Mouse (Mus musculus): Measurements from ENCODE around the gene Fsd2. TPM values are rescaled to one million over a fixed set of nuclear protein-coding genes. Genes with fewer than 3 reads are reported as not detected.
A peak's percentile ranks its signal among the peaks of the same experiment; 100 is the strongest.

The Fsd2 gene
- polyA plus RNA-seq, 1 experiment from 2014 or later: 70.2 TPM

GRCm38 (mm10) chr7:81593387-81593786 lies 26.6 kb upstream of the Fsd2 start:
- 91% methylated on average over 8 of the region's 8 CpGs for WGBS
- H3K36me3 ChIP-seq: peaks cover 80% of the 10 kb centered on the region
- ATAC-seq (replicated peaks; ENCODE audit: insufficient number of reproducible peaks, insufficient read depth, low FRiP score, low read depth): no peak

GRCm38 (mm10) chr7:81592686-81593085 lies 25.9 kb upstream of the Fsd2 start:
- 79% methylated on average over 9 of the region's 9 CpGs for WGBS
- peaks cover 80% of the 10 kb centered on the region for H3K36me3 ChIP-seq

More at GRCm38 (mm10) chr7:81593387-81593786, 26.6 kb upstream of the Fsd2 start:
- Histone ChIP-seq H3K27ac (no peak overlapping the region), H3K27me3 (no peaks in the 10 kb centered on the region), H3K9ac (no peak overlapping the region), H3K4me1 (replicated peaks) (peaks cover 18% of the 10 kb centered on the region), H3K4me2 (no peak overlapping the region), H3K9me3 (replicated peaks) (no peaks in the 10 kb centered on the region), H3K4me3 (no peak overlapping the region)

DNA sequence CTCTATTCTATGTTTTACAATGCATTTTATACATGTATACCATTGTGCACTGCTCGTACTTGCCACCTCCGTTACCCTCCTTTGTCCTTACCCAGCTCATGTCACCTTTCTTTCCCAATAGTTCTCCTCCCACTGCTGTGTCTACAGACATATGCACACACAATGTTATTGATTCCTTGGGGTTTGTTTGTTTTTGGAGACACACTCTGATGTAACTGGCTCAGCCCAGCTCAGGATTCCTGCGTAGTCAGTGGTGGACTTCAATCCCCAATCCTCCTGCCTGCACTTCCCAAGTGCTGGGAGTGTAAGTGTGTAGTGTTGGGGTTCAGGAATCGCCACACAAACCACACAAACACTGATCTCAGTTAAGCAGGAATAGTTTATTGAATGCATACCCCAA lies 20.5 kb upstream of the Fsd2 start:
- WGBS: 81% methylated on average over 4 of the region's 4 CpGs
- Histone ChIP-seq H3K27me3 (no peaks in the 10 kb centered on the region), H3K9ac (no peak overlapping the region), H3K9me3 (replicated peaks) (no peaks in the 10 kb centered on the region), H3K4me3 (no peak overlapping the region), H3K36me3 (peaks cover 63% of the 10 kb centered on the region), H3K27ac (no peak overlapping the region), H3K4me2 (no peak overlapping the region), H3K4me1 (replicated peaks) (no peaks in the 10 kb centered on the region)
- ATAC-seq (replicated peaks; ENCODE audit: insufficient number of reproducible peaks, insufficient read depth, low FRiP score, low read depth): no peak

More at GRCm38 (mm10) chr7:81592686-81593085, 25.9 kb upstream of the Fsd2 start:
- Histone ChIP-seq H3K27me3 (no peaks in the 10 kb centered on the region), H3K4me2 (no peak overlapping the region), H3K9me3 (replicated peaks) (no peaks in the 10 kb centered on the region), H3K27ac (no peak overlapping the region), H3K4me3 (no peak overlapping the region), H3K9ac (no peak overlapping the region), H3K4me1 (replicated peaks) (peaks cover 17% of the 10 kb centered on the region)
- ATAC-seq (replicated peaks; ENCODE audit: insufficient number of reproducible peaks, insufficient read depth, low FRiP score, low read depth): no peak

DNA sequence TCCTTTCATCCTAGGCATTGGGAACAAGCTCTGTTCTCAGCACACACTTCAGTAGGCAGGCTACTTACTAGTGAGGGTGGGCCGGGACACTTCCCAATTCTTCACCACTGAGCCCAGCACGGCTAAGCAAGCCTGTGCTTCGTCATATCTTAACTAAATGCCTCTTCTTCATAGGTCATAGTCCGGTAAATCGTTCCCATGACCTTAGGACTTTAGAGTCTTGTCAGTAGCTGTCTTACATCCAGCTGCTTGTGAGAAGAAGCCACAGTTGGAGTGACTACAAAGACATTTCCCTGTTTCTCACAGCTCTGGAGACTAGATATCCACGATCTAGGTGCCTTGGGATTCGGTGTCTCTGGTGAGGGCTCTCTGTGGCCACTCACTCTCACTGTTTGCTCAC lies 18.6 kb upstream of the Fsd2 start:
- no peak overlapping the region for H3K9ac ChIP-seq
- H3K4me2 ChIP-seq: no peak overlapping the region
- H3K9me3 ChIP-seq (replicated peaks): no peaks in the 10 kb centered on the region
- peaks cover 44% of the 10 kb centered on the region for H3K36me3 ChIP-seq
- no peak for ATAC-seq (replicated peaks; ENCODE audit: insufficient number of reproducible peaks, insufficient read depth, low FRiP score, low read depth)
- H3K27me3 ChIP-seq: no peaks in the 10 kb centered on the region
- WGBS: 85% methylated on average over 7 of the region's 7 CpGs
- no peaks in the 10 kb centered on the region for H3K4me1 ChIP-seq (replicated peaks)
- no peak overlapping the region for H3K27ac ChIP-seq
- H3K4me3 ChIP-seq: no peak overlapping the region

DNA sequence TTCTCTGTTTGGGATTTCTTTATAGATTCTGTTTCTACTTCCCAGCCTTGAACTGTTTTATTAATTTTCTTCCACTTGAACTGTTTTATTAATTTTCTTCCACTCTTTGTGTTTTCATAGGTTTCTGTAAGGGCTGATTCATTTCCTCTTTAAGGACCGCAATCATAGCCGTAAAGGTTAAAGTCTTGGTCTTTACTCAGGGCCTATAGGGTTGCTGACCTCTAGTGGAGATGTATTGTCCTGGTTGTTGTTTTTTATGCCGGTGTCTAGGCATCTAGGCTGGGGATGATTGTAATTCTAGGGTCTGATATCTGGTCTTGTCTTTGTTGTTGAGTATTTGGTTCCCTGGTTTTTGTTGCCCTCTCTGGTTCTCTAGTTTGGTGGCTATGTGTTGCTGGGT lies 16.8 kb upstream of the Fsd2 start:
- Histone ChIP-seq H3K4me1 (replicated peaks) (no peaks in the 10 kb centered on the region), H3K9me3 (replicated peaks) (no peaks in the 10 kb centered on the region), H3K27ac (no peak overlapping the region), H3K27me3 (no peaks in the 10 kb centered on the region), H3K4me2 (no peak overlapping the region), H3K9ac (no peak overlapping the region), H3K4me3 (no peak overlapping the region), H3K36me3 (peaks cover 49% of the 10 kb centered on the region)
- no peak for ATAC-seq (replicated peaks; ENCODE audit: insufficient number of reproducible peaks, insufficient read depth, low FRiP score, low read depth)
- 64% methylated on average over 3 of the region's 3 CpGs for WGBS

- peaks cover 3% of the 10 kb centered on the region; the same call in 1 of the 2 replicates for H3K4me1 ChIP-seq (replicated peaks)
- H3K27ac ChIP-seq: no peak overlapping the region
- no peaks in the 10 kb centered on the region for H3K9me3 ChIP-seq (replicated peaks)
- H3K4me3 ChIP-seq: no peak overlapping the region
- WGBS: 96% methylated on average over 5 of the region's 5 CpGs
- H3K36me3 ChIP-seq: peaks cover 32% of the 10 kb centered on the region
- H3K9ac ChIP-seq: no peak overlapping the region
- no peak overlapping the region for H3K4me2 ChIP-seq
- no peak for ATAC-seq (replicated peaks; ENCODE audit: insufficient number of reproducible peaks, insufficient read depth, low FRiP score, low read depth)
- H3K27me3 ChIP-seq: no peaks in the 10 kb centered on the region
Observed at GRCm38 (mm10) chr7:81579312-81579711, 12.6 kb upstream of the Fsd2 start.

GRCm38 (mm10) chr7:81578413-81578812 lies 11.7 kb upstream of the Fsd2 start:
- Histone ChIP-seq H3K4me2 (no peak overlapping the region), H3K36me3 (peaks cover 32% of the 10 kb centered on the region), H3K27me3 (no peaks in the 10 kb centered on the region), H3K4me1 (replicated peaks) (peaks cover 7% of the 10 kb centered on the region), H3K4me3 (no peak overlapping the region), H3K9ac (no peak overlapping the region), H3K27ac (no peak overlapping the region), H3K9me3 (replicated peaks) (no peaks in the 10 kb centered on the region)
- 86% methylated on average over 7 of the region's 7 CpGs for WGBS
- ATAC-seq (replicated peaks; ENCODE audit: insufficient number of reproducible peaks, insufficient read depth, low FRiP score, low read depth): no peak

DNA sequence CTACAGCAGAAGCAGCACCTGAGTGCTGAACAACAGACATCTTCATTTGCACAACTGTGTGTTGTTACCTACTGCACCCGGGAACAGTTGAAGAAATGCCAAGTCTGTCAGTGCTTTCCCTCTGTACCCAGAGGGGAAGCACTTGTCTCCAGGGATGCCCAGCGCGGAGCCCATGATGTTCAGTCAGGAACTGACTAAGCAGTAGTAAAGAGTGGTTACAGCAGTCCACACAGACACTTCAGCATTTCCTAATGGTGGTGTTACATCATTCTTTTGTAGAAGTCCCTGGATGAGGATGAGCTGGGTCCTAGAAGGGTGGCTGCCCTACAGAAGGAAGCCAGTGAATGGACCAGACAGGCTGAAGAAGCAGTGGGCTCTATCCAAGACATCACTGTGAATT lies 11.1 kb upstream of the Fsd2 start:
- H3K36me3 ChIP-seq: peaks cover 32% of the 10 kb centered on the region
- WGBS: 96% methylated on average over 3 of the region's 3 CpGs
- no peak overlapping the region for H3K9ac ChIP-seq
- no peak overlapping the region for H3K27ac ChIP-seq
- no peak overlapping the region for H3K4me3 ChIP-seq
- H3K27me3 ChIP-seq: no peaks in the 10 kb centered on the region
- peaks cover 13% of the 10 kb centered on the region for H3K4me1 ChIP-seq (replicated peaks)
- no peak for ATAC-seq (replicated peaks; ENCODE audit: insufficient number of reproducible peaks, insufficient read depth, low FRiP score, low read depth)
- no peaks in the 10 kb centered on the region for H3K9me3 ChIP-seq (replicated peaks)
- no peak overlapping the region for H3K4me2 ChIP-seq

- H3K4me2 ChIP-seq: no peak overlapping the region
- no peak overlapping the region for H3K27ac ChIP-seq
- no peak for ATAC-seq (replicated peaks; ENCODE audit: insufficient number of reproducible peaks, insufficient read depth, low FRiP score, low read depth)
- 84% methylated on average over 10 of the region's 10 CpGs for WGBS
- peaks cover 32% of the 10 kb centered on the region for H3K36me3 ChIP-seq
- H3K9ac ChIP-seq: no peak overlapping the region
- no peaks in the 10 kb centered on the region for H3K9me3 ChIP-seq (replicated peaks)
- no peak overlapping the region for H3K4me3 ChIP-seq
- peaks cover 23% of the 10 kb centered on the region for H3K4me1 ChIP-seq (replicated peaks)
- no peaks in the 10 kb centered on the region for H3K27me3 ChIP-seq
Observed at GRCm38 (mm10) chr7:81575606-81576005, 8.9 kb upstream of the Fsd2 start.

DNA sequence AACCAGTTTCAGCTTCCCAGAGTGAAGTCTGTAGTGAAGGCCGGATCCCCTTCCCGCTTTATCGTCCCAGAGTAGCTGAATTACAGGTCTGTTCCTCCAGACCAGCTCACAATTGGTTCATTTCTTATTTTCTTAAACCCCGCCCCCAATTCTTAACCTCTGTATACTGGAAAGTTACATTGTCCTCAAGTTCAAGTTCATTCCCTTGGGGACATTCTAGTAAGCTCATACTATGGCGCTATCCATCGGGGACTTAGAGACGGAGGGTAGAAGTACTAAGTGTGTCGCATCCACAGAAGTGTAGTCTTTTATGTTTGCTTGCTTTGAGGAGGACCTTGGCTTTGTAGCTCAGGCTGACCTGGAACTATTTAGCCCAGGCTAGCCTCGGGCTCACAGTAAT lies 7.1 kb upstream of the Fsd2 start:
- Histone ChIP-seq H3K4me2 (0 out of 2 replicates have a peak overlapping the region, but pooled peaks have one; percentile 65), H3K9ac (no peak overlapping the region), H3K4me3 (no peak overlapping the region), H3K27me3 (no peaks in the 10 kb centered on the region), H3K4me1 (replicated peaks) (peaks cover 27% of the 10 kb centered on the region), H3K36me3 (peaks cover 20% of the 10 kb centered on the region), H3K9me3 (replicated peaks) (no peaks in the 10 kb centered on the region), H3K27ac (0 out of 2 replicates have a peak overlapping the region, but pooled peaks have one; percentile 2)
- WGBS: 94% methylated on average over 9 of the region's 9 CpGs
- ATAC-seq (replicated peaks; ENCODE audit: insufficient number of reproducible peaks, insufficient read depth, low FRiP score, low read depth): no peak

GRCm38 (mm10) chr7:81573397-81573796 lies 6.7 kb upstream of the Fsd2 start:
- peak overlapping the region; percentile 97; the same call in 1 of the 2 replicates for H3K4me3 ChIP-seq
- no peak for ATAC-seq (replicated peaks; ENCODE audit: insufficient number of reproducible peaks, insufficient read depth, low FRiP score, low read depth)
- no peak overlapping the region for H3K9ac ChIP-seq
- H3K27ac ChIP-seq: 0 out of 2 replicates have a peak overlapping the region, but pooled peaks have one; percentile 99
- peaks cover 27% of the 10 kb centered on the region for H3K4me1 ChIP-seq (replicated peaks)
- H3K9me3 ChIP-seq (replicated peaks): no peaks in the 10 kb centered on the region
- peak overlapping the region; percentile 65; the same call in 1 of the 2 replicates for H3K4me2 ChIP-seq
- peaks cover 16% of the 10 kb centered on the region for H3K36me3 ChIP-seq
- no peaks in the 10 kb centered on the region for H3K27me3 ChIP-seq
- WGBS: 63% methylated on average over 6 of the region's 6 CpGs

GRCm38 (mm10) chr7:81572610-81573268 lies 6.0 kb upstream of the Fsd2 start:
- Histone ChIP-seq H3K4me2 (peak overlapping the region; percentile 65), H3K9ac (peak overlapping the region; percentile 91), H3K36me3 (peaks cover 9% of the 10 kb centered on the region), H3K27ac (peak overlapping the region; percentile 99), H3K4me3 (peak overlapping the region; percentile 97), H3K9me3 (replicated peaks) (no peaks in the 10 kb centered on the region), H3K27me3 (no peaks in the 10 kb centered on the region), H3K4me1 (replicated peaks) (peaks cover 29% of the 10 kb centered on the region)
- WGBS: 35% methylated on average over 6 of the region's 6 CpGs
- no peak for ATAC-seq (replicated peaks; ENCODE audit: insufficient number of reproducible peaks, insufficient read depth, low FRiP score, low read depth)
